In the genomic region with DNA sequence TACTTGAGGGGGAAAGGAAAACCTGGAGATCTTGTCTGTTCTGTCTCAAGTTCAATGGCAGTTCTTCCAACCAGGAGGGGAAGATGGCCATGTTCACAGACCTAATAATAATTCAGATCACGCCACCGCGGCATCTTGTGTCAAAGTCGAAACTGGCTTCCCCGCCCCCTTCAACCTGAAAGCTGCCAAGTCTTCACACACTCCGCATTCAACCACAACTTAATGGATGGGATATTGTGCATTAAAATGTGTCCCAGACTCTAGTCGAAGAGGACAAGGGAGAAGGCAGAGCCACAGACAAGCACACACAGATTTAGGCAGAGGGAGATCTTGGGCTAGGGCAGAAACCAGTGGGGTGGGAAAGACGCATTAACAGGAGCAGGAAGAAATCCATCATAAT, we compare ENCODE assay signal across 8 mouse cellular contexts.
A peak's percentile ranks its signal among the peaks of the same experiment; 100 is the strongest.
DNase-seq lines count a peak whose midpoint lies in the region; ATAC-seq and TF ChIP-seq lines count a peak whose summit lies in the region.

No protein-coding gene starts in this region.

- H3K36me3 ChIP-seq in testis, adult 2 months (ENCODE audit: control insufficient read depth, insufficient read depth, low read length) = no peaks in the 10 kb centered on the region
- no peaks in the 10 kb centered on the region for H3K36me3 ChIP-seq in embryonic facial prominence, embryonic 12.5 days
- no peaks in the 10 kb centered on the region for H3K36me3 ChIP-seq in heart, embryonic 16.5 days (ENCODE audit: control insufficient read depth, insufficient read depth)

- peaks cover 4% of the 10 kb centered on the region; the same call in 1 of the 2 replicates for H3K27me3 ChIP-seq in testis, adult 2 months (ENCODE audit: control insufficient read depth, insufficient read depth, low read length)
- no peaks in the 10 kb centered on the region for H3K27me3 ChIP-seq in embryonic facial prominence, embryonic 12.5 days
- H3K27me3 ChIP-seq in heart, embryonic 16.5 days (ENCODE audit: control insufficient read depth, insufficient read depth, low read length) = no peaks in the 10 kb centered on the region

- under 1% methylated on average over 8 of the region's 8 CpGs for WGBS in embryonic facial prominence, embryonic 12.5 days
- WGBS in heart, embryonic 16.5 days = 1% methylated on average over 8 of the region's 8 CpGs

- no peaks in the 10 kb centered on the region for H3K9me3 ChIP-seq in embryonic facial prominence, embryonic 12.5 days
- H3K9me3 ChIP-seq in heart, embryonic 16.5 days (replicated peaks; ENCODE audit: control insufficient read depth, low read length) = no peaks in the 10 kb centered on the region

- DNase-seq in testis, postnatal 14 days (ENCODE audit: low spot score) = no peak
- peak; percentile 82 for DNase-seq in kidney, postnatal 14 days
- DNase-seq in mesoderm, embryonic 11.5 days (ENCODE audit: low read depth, low spot score) = peak; percentile 80
- DNase-seq in urinary bladder, postnatal 25 days (ENCODE audit: low spot score) = no peak
- no peak for DNase-seq in thymus, postnatal 36 days

- peak overlapping the region; percentile 66 for H3K27ac ChIP-seq in testis, adult 2 months (ENCODE audit: control insufficient read depth, insufficient read depth, low read depth, low read length)
- peak overlapping the region; percentile 88 for H3K27ac ChIP-seq in embryonic facial prominence, embryonic 12.5 days
- H3K27ac ChIP-seq in heart, embryonic 16.5 days (ENCODE audit: low read length) = peak overlapping the region; percentile 95

- TF ChIP-seq POLR2A in testis, adult 2 months (IDR thresholded peaks at IDR 0.05; ENCODE audit: control insufficient read depth, low read depth, low read length) = no peak

- no peak for TF ChIP-seq CTCF in testis, adult 2 months (IDR thresholded peaks at IDR 0.05; ENCODE audit: control insufficient read depth, insufficient read depth, insufficient replicate concordance, low read depth, low read length)

- H3K9ac ChIP-seq in embryonic facial prominence, embryonic 12.5 days = peak overlapping the region; percentile 45
- peak overlapping the region; percentile 100 for H3K9ac ChIP-seq in heart, embryonic 16.5 days (ENCODE audit: low read length)

- 0 out of 2 replicates have a peak overlapping the region, but pooled peaks have one; percentile 5 for H3K4me3 ChIP-seq in testis, adult 2 months (ENCODE audit: control insufficient read depth, low read depth, low read length)
- peak overlapping the region; percentile 3; the same call in 1 of the 2 replicates for H3K4me3 ChIP-seq in embryonic facial prominence, embryonic 12.5 days
- H3K4me3 ChIP-seq in heart, embryonic 16.5 days (ENCODE audit: low read length) = peak overlapping the region; percentile 65

- H3K4me2 ChIP-seq in embryonic facial prominence, embryonic 12.5 days (replicated peaks) = peak overlapping the region; percentile 88
- H3K4me2 ChIP-seq in heart, embryonic 16.5 days (ENCODE audit: low read depth, low read length) = peak overlapping the region; percentile 83

- ATAC-seq in embryonic facial prominence, embryonic 12.5 days (ENCODE audit: insufficient number of reproducible peaks, insufficient read depth, low FRiP score, low TSS enrichment) = no peak
- no peak for ATAC-seq in heart, embryonic 16.5 days (replicated peaks; ENCODE audit: extremely low read depth, insufficient read depth, low FRiP score)

- H3K4me1 ChIP-seq in testis, adult 2 months (ENCODE audit: control insufficient read depth, insufficient read depth, low read length) = peaks cover 21% of the 10 kb centered on the region
- peaks cover 45% of the 10 kb centered on the region for H3K4me1 ChIP-seq in embryonic facial prominence, embryonic 12.5 days
- peaks cover 25% of the 10 kb centered on the region for H3K4me1 ChIP-seq in heart, embryonic 16.5 days (ENCODE audit: control insufficient read depth, insufficient read depth, low read length)

Comparison
In these comparisons a context has a peak if more than half of its experiments do, and no peak if none do; other contexts are left out.
1. H3K4me3 ChIP-seq: peak in every context shown above with its lines; median percentile 65 in heart, embryonic 16.5 days; 5 in testis, adult 2 months; 3 in embryonic facial prominence, embryonic 12.5 days.
2. DNase-seq: peak in kidney, postnatal 14 days (single experiment) and mesoderm, embryonic 11.5 days (single experiment); none in testis, postnatal 14 days (single experiment), urinary bladder, postnatal 25 days (single experiment) and thymus, postnatal 36 days (0 of 2).
3. Peak in every context shown above with its lines, with median percentiles within 50 percentile points of each other: H3K27ac ChIP-seq.